Mouse (Mus musculus): ENCODE measurements around the gene Apom.

Apom gene

DNA sequence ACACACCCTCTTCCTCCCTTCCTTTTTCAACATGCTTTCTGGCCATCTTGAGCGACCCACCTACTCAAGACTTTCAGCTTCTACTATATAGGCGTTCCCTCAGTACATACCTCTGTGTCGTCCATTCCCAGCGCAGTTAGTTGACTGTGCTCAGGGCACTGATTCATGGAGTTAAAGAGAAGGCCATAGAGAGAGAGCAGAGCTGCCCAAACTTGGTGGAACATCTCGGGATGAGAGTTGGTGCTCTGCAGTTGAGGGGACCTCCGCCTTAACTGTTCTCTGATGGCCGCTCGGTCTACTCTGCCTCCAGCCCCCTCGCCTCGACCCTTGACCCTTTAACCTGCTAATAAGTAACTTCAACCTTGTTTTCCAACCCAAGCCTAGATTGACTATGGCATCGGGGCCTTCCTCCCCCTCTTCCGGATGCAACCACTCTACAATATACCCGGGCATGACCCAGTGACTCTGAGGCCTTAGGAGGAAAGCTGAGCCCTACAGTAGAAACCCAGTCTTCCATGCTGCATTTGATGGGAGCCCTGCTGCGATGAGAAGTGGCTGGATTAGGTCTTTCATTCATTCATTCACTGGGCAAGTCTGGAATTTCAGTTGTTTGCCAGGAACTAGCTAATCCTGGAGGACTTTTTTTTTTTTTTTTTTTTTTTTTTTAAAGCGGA lies at the start of gene Apom:
TSS of gene Apom (minus strand) at position 551 of the 674 bp plus-strand sequence.
- no peak for DNase-seq (ENCODE audit: low spot score)

DNA sequence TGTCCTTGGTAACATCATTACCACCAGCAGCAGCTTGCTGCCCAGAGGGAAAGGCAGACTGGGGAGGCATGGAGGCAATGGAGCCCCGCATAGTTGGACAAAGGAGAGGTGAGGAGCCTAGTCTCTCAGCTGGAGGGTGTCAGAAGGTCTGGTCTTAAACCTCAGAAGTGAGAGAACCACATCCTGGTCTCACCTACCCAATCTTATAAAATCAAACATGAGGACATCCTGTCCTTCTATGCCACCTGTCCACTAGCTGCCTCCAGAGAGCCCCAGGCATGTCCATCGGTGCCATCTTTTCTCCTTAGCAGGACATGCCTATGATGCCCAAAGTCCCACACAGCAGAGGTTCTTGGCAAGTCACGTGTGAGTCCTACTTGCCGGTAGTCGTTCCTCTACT lies 48.2 kb upstream of the Apom start:
- DNase-seq (ENCODE audit: low spot score): no peak

DNA sequence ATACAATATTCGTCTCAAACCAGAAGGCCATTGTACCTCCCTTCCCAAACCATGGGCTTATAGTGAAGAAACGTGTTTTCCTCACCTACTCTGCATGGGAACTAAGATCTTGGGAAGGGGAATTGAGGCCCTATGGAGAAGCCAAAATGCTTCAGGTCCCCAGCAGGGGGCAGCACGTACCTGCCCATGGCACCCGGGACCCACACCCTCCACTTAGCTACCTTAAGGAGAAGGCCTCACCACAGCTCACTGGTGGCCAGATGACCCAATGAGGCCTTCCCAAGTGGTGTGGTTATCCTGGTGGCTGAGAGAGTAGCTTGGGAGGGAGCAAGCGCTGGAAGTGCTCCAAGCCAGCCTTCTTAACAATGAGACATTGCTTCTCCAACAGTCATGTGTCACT lies 46.7 kb upstream of the Apom start:
- DNase-seq (ENCODE audit: low spot score): peak; percentile 85

DNA sequence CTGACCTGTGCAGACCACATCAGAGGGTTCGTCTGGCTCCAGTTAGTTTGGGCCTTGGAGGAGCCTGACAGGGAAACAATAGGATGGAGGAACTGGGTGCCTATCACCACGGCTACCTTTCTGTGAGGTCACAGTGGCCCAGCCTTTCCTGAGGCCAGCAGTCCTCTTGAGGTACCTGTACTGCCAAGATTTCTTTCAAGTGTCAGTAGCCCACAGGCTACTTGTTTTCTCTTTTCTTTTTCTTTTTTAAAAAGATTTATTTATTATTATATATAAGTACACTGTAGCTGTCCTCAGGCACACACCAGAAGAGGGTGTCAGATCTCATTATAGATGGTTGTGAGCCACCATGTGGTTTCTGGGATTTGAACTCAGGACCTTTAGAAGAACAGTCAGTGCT lies 44.1 kb upstream of the Apom start, which contains the start of gene Aif1:
TSS of gene Aif1 (minus strand) at position 101 of the 400 bp plus-strand sequence.
- DNase-seq (ENCODE audit: low spot score): no peak

DNA sequence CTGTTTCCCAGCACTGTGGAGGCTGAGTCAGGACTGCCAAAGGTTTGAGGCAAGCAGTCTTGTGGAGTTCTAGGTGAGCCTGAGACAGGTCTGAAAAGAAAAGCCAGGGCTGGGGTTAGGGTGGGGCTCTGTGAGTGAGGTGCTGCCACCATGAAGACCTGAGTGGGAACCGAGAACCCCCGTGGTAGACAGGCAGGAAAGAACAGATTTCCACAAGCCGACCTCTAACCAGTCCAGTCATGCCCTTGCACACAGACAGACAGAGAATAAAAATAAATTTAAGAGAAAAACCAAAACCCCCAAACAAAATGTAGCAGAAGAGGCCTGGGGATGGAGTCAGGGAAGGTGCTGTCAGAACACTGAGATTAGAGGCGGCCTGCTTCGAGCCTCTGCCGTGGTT lies 43.5 kb upstream of the Apom start:
- no peak for DNase-seq (ENCODE audit: low spot score)

DNA sequence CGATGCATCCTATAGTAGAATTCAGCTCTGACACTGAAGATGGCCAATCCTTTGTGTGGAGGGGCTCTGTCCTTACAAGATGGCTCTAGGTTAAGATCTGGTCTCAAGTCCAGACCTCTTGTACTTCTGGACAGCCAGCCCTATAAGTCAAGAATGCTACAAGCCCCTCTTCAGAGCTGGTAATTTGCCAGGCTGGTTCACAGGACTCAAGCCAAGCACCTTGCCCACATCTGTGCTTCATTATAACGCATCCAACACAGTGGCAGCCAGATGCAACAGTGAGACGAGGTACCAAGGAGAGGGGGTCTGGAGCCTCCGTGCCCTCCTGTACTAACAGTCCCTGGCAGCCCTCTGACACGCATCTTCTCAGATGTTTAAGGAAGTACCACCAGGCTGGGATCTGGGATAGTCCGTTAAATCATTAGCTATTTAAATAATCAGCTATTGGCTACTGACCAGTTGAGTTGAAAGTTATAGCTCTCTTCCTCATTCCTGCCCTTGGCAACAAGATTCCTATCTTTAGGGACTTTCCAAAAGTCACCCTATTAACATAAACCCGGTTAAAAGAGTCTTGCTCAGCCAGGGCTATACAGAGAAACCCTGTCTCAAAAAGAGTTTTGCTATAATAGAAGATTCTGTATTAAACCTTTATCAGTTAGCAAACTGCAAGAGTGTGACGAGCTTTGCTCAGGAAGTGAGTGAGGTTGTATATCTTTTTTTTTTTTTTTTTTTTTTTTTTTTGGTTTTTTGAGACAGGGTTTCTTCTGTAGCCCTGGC lies 42.5 kb upstream of the Apom start:
- no peak for DNase-seq (ENCODE audit: low spot score)

DNA sequence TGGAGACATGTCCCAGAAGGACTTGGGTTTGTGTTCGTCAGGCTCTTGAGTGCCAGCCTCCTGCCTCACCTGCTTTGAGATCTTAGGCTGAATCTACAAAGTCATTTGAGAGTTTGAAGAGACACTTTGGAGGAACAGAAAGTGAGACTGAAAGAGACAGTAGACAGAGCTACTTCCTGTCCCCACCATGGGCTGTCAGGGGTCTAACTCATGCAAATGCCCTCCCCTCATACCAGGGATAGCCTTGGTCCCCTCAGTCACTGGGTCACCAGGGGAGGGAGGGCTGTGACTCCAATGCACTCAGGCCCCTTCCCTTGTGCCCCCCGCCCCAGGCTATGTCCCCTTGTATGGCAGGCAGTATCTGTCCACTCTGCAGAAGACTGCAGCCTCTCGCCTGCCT lies 41.5 kb upstream of the Apom start:
- no peak for DNase-seq (ENCODE audit: low spot score)

DNA sequence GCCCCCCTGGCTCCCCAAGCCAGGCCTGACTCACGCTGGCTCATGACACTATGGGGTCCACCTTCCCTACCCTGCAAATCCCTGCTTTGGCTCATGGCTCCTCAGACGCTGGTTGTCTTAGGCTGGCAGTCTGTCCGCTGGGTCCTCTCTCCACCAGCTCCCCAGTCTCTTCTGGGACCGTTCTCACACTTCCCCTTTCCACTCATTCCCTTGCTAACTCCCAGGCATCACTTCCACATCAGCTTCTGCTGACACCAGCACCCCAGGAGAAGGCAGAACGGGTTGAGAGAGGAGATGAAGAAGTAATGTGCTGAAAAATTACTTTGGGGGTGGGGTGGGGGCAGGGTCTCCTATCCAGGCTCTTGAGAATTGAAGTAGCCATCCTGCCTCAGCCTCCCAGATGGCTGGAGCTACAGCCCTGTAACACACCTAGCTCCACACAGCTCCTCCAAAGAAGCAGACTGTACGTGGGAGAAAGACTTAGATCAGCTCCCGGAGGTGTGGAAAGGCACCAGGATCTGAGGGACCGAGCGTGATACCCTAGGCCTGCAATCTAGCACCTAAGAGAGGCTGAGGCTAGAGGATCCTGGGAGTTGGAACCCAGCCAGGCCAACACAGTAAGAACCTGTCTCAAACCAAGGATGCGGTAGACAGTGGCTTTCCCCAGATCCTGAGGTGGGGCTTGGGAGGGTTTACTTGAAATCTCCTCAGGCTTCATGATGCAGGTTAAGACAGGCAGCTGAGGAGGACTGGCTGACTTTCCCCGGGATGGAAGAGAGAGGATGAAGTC lies 40.8 kb upstream of the Apom start:
- DNase-seq (ENCODE audit: low spot score): no peak

DNA sequence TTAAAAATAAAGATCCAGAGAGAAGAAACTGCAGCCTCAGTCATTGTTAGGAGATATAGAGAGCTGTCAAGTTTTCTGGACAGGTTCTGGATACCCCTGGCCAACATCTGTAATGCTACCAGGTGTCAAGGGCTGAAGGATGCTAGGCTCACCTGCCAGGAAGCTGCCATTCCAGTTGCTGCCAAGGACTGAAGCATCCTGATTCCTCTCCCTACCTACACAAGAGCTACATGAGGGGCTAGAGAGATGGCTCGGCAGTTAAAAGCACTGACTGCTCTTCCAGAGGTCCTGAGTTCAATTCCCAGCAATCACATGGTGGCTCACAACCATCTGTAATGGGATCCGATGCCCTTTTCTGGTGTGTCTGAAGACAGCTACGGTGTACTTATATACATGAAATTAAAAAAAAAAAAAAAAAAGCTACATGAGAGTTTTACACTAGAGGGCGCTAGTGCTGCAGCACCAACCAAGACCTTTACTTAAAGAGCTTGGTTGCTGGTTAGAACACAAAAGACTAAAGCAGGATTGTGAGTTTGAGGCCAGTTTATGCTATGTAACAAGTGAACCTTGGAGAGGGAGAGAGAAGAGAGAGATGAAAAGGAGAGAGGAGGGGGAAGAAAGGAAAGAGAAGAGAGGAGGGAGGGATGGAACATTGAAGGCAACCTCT lies 36.8 kb upstream of the Apom start:
- DNase-seq (ENCODE audit: low spot score): peak; percentile 79

DNA sequence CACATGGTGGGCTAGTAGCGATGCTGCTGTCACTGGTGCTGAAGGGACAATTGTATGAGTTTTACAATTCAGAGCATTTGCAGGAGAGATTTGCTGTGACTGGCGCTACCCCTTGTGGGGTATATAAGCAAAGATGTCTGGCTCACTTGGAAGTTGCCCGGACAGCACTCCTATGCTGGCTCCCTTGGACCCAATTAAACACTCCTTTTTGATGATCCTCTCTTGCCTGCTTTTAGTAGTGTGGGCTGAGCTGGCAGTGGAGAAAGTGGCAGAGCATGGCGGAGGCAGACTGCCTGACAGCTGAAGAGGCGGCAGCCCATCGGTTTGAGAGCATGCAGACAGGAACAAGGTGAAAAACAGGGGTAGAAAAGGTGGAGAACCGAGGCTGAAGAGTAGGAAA lies 35.9 kb upstream of the Apom start:
- no peak for DNase-seq (ENCODE audit: low spot score)

DNA sequence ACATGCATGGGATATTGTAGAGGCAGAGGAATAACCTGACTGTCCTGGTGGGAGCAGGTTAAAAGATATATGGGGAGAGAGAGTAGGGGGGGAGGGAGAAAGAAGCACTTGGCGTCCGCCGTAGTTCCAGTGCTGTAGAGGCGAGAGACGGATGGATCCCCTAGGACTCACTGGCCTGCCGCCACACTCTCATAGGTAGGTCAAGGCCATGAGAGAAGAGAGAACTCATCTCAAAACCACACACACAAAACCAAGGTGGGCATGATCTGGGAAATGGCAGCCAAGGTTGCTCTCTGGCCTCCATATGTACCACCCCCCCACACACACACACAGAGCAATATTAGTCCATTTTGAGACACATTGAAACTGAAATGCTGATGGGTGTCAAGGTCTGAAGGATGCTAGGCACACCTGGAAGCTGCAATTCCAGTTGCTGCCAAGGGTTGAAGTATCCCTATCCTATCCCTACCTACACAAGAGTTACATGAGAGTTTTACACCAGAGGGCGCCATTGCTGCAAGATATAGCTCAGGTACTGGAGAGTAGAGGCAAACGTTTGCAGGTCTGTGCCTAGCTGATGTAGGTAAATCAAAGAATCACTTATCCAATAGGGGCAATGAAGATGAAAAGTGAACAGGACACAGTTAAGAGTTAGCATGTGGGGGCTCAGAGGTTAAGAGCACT lies 34.6 kb upstream of the Apom start:
- peak; percentile 87 for DNase-seq (ENCODE audit: low spot score)

DNA sequence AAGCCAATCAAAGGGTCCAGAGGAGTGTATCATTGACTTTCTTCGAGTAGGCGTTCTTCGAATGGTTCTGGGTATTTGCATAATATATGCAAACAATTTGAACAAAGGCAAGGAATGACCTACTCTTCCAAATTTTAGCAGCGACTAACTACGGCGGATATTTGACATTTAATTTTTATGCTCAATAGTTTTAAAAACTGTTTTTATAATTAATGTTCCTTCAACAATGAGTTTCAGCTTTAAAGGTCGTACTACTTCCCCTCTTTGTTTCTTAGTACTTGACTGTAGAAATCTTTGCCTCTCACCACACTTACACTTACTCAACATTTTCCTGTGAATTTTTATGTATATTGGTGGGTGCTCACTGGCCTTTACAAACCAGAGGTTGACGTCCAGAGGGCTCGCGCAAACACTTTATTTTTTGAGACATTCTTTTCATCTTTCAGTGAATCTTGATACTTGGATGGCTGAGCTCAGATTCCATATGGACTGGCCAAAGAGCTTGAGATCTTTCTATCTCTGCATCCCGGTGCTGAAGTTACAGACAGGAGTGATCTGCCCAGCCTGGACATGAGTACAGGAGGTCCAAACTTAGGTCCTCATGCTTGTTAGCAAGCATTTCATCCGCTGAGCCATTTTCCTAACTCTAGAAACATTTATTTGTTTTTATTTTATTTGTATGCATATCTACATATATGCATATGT lies 33.8 kb upstream of the Apom start:
- DNase-seq (ENCODE audit: low spot score): no peak

DNA sequence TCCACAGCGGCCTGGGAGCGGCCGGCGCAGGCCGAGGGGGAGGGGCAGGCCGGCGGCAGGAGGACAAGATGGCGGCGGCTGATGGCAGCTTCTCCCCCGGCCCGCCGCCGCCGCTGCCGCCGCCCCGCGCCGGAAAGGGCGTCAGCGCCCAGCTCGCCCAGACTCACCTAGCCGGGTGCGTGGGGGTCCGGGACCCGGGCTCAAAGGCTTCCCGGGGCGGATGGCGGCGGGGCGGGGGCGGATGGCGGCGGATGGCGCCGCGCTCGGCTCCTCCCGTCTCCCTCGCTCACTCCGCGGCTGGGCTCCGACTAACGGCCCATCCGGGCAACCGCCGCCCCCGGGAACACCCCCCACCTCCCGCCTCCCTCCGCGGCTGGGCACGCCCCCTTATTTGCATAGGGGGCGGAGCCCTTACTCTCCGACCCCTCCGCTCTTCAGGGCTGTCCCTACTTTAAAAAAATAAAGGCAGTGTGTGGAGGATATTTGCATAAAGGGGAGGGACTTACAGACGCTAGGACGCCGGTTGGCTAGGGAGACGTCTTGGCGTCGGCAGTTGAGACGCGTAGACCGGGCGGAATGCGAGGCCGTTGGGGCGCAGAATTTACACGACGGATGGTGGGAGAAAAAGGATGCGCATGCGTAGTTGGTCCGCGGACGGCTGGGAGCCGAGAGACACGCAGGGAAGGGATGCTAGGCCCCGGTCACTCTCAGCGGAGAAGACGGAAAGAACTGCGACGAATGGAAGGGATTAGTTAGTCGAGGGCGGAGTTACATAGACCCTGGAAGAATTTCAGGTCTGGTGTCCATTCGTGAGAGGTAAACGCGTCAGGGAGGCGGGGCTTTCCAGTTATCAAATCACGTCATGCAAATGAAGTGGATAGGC lies 33.0 kb upstream of the Apom start, which contains the start of gene Prrc2a:
TSS of gene Prrc2a (minus strand) at position 330 of the 883 bp plus-strand sequence.
- peak; percentile 100 for DNase-seq (ENCODE audit: low spot score)

DNA sequence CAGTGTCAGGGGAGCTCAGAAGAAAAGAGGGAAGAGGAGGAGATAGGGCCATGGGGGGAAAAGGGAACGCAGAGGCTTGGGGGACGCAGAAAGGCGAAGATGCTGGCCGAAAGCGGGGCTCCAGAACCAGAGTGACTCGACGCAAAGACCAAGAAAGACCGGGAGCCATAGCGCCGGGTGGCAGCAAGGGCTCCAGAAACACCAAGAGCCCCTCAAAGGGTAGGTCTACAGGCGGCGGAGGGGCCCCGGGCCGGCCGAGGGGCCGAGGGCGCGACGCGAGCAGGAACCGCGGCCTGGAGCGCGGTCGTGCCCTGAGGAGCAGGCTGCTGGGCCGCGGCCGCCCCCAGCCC lies 32.3 kb upstream of the Apom start:
- DNase-seq (ENCODE audit: low spot score): no peak

DNA sequence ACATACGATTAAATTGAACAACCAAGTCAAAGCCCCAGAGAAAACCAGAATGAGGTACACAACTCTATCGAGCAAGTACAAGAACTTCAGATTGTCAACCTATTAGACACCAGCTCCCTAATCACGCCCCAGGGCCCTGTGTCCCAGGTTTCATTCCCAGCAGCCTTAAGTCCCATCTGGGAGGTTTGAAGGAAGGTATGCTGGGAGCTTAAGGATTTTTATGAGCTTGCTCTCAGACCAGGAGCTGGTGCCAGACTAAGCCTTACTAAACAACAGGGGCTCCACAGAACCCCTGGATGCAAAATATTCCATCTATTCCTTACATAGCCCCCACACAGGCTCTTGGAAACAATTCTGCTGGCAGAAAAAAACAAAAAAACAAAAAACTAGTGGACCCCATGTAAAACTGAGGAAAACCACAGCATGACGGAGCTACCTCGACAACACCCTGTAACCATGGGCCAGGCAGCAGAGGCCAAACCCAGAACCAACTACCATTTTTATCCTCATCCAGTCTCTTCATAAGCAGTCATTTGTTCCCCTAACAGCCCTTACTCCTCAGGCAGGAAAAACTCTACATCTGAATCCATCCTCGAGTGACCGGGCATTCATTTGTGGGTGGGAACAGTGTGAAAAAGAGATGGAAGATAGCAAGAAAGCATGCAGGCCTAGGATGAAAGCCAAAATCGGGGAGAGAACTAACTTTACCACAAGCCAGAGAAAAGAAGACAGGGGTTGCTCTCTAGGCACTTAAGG lies 31.7 kb upstream of the Apom start:
- DNase-seq (ENCODE audit: low spot score): no peak

DNA sequence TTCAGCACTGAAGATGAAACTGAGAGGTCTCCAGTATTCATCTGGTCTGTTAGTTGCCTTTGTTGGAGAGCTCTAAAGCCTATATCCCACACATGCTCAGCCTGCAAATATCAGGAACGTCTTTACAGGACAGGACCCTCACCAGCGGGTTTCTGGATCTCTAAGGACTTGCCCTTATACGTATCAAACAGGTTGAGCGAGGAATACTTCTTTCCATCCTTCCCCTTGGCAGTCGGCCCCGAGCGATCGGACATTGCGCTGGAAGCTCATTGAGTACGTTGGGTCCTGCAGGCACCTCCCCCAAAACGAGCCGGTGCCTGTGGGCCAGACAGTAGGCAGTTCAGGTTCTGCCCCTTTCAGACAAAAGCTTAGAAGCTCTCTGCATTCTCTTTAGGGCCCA lies 30.9 kb upstream of the Apom start:
- DNase-seq (ENCODE audit: low spot score): no peak

DNA sequence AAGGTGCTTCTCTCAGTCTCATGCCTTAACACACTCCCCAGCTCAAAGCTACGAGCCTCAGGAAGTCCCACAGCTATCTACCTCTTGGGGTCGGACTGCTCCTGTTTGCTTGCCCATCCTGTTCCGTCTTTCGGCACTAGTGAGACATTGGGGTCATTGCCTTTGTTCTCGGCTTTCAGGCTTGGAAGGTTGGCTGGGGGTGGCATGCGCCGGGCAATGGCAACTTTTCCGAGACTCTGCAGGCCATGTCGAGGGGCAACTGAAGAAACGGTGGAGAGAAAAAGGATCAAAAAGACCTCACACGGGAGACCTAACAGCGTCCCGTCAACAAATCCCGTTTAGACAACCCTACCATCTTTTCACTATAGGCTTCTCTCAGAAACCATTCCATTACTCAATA lies 30.3 kb upstream of the Apom start:
- DNase-seq (ENCODE audit: low spot score): no peak

DNA sequence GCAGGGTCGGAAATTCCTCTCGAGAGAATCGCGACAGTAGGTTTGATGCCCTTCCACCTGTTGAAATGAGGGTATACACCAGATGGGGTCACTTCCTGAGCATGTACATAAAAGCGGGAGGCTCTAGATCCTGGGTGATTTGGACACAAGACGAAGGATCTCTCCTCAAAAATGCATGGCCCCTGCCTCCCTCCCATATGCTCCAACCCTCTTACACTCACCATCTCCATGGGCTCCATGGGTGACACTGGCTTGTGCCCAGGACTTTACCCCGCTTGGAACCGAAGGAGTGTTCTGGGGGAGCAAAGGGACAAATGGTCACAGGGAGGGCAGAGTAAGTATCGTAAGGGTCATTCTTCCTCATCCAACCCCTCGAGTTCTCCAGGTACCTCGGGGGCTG lies 29.6 kb upstream of the Apom start:
- DNase-seq (ENCODE audit: low spot score): no peak

DNA sequence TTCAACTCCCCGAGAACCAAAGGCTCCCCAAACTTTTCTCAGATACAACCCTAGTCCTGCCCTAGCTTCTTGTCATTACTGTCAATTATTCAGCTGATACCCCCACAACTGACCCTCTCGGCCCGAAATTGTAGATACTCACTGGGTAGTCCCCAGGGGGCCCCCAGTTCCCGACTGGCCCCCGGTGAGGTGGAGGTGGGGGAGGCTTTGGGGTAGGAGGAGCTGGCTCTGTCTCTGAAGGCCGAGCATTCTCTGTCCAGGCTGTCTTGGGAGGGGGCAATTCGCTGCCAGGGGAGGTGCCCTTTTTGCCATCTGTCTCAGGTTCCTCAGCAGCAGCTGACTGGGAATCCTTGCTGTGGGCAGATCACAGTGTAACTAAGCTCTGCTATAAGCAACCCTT lies 27.8 kb upstream of the Apom start:
- DNase-seq (ENCODE audit: low spot score): no peak
